Mouse (Mus musculus) heart, embryonic 12.5 days (tissue): ENCODE measurements around the gene Scn11a. TPM values are rescaled to one million over a fixed set of nuclear protein-coding genes. Genes with fewer than 3 reads are reported as not detected.

Experiments
- ATAC-seq: fragments of 200-750 bp; cut with Nextera tagmentation; 2 replicates; pipeline ENCODE4 v1.8.0; 2017; ENCODE audit warnings: moderate TSS enrichment, moderate library complexity; ENCODE audit not compliant: insufficient number of reproducible peaks, low FRiP score
- H3K27ac ChIP-seq: fragments of 300-500 bp; sonication (generic); 2 replicates; pipeline ENCODE4 v1.5.1; 2016; ENCODE audit warnings: mild to moderate bottlenecking, moderate library complexity; ENCODE audit not compliant: poor library complexity, severe bottlenecking
- H3K27me3 ChIP-seq: fragments of 300-500 bp; sonication (generic); replicated peaks from 2 replicates; pipeline ENCODE4 v1.6.1; 2016; ENCODE audit warnings: mild to moderate bottlenecking, moderate library complexity
- H3K36me3 ChIP-seq: fragments of 300-500 bp; sonication (generic); 2 replicates; pipeline ENCODE4 v1.6.1; 2016; ENCODE audit warnings: mild to moderate bottlenecking, moderate library complexity
- H3K4me1 ChIP-seq: fragments of 300-500 bp; sonication (generic); replicated peaks from 2 replicates; pipeline ENCODE4 v1.6.1; 2016; ENCODE audit warnings: mild to moderate bottlenecking
- H3K4me2 ChIP-seq: fragments of 300-500 bp; sonication (generic); 2 replicates; pipeline ENCODE4 v1.6.1; 2016; ENCODE audit warnings: mild to moderate bottlenecking, moderate library complexity
- H3K4me3 ChIP-seq: fragments of 300-500 bp; sonication (generic); 2 replicates; pipeline ENCODE4 v1.5.1; 2016; ENCODE audit warnings: mild to moderate bottlenecking
- H3K9ac ChIP-seq: fragments of 300-500 bp; sonication (generic); 2 replicates; pipeline ENCODE4 v1.6.1; 2016; ENCODE audit warnings: mild to moderate bottlenecking, moderate library complexity
- H3K9me3 ChIP-seq: fragments of 300-500 bp; sonication (generic); replicated peaks from 2 replicates; pipeline ENCODE4 v1.6.1; 2016; ENCODE audit warnings: mild to moderate bottlenecking, moderate library complexity
- WGBS: fragments of 180-500 bp; shearing (Covaris S2); methylation state at CpG from one replicate; pipeline ENCODE4 v1.1.7; 2016; 5-methylcytosine and 5-hydroxymethylcytosine counted together
- polyA plus RNA-seq: library from polyadenylated mRNA; unstranded; fragments of >200 nt; fragmentation: Nextera tagmentation; extraction: Ambion mirVana; gene quantifications from 2 replicates; pipeline ENCODE4 v1.2.1, GENCODE M21; 2016

The Scn11a gene
- polyA plus RNA-seq, 1 experiment from 2014 or later, result not detected

DNA sequence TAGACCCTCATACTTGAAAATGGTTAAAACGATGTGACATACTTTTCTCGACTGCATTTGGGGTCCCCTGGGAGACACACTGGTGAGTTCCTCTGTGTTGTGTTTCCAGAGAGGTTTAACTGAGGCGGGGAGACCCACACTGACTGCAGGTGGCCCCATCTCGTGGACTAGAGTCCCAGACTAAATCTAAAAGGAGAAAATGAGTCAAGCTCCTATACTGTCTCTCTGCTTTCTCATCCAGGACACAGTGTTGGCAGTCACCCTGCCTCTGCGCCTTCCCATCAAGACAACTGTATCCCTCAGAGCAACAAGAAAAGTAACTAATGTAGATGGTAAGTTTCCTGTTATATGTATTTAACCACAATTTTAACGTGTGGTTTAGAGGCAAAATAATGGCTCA is 15.9 kb upstream of the Scn11a start:
- WGBS, result 69% methylated on average over 6 of the region's 6 CpGs
- Histone ChIP-seq H3K9ac (no peak overlapping the region), H3K27ac (no peak overlapping the region), H3K36me3 (no peaks in the 10 kb centered on the region), H3K4me1 (no peaks in the 10 kb centered on the region), H3K9me3 (0 out of 2 replicates have a peak, but pooled peaks cover 3% of the 10 kb centered on the region), H3K4me3 (no peak overlapping the region), H3K27me3 (no peaks in the 10 kb centered on the region), H3K4me2 (no peak overlapping the region)
- ATAC-seq, result no peak

DNA sequence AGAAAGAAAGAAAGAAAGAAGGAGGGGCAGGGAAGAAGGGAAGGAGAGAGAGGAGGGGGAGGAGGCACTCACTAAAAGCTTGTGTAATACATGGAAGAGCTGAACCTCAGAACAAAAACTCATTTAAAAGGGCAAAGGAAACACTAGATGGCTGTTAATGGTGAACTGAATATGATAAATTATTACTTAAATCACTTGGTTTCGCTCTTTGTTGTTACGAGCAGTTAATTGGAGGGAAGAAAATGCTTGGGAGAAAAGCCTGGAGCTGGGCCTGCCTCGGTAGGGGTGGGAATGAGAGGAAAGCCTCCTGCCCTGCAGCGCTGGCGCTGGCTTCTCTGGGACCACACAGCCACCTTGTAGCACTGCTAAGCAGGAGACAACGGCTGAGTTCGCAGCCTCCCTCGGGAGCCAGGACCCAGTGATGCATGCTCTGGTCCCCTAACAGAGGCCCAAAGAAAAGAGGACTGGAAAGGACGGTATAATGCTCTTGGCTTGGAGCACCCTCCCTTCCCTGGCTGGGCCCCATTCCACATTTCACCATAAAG is 10.4 kb upstream of the Scn11a start:
- WGBS, result 57% methylated on average over 9 of the region's 9 CpGs
- Histone ChIP-seq H3K4me1 (no peaks in the 10 kb centered on the region), H3K4me3 (no peak overlapping the region), H3K9ac (no peak overlapping the region), H3K9me3 (0 out of 2 replicates have a peak, but pooled peaks cover 3% of the 10 kb centered on the region), H3K4me2 (no peak overlapping the region), H3K27me3 (no peaks in the 10 kb centered on the region), H3K36me3 (no peaks in the 10 kb centered on the region), H3K27ac (no peak overlapping the region)
- ATAC-seq, result no peak

DNA sequence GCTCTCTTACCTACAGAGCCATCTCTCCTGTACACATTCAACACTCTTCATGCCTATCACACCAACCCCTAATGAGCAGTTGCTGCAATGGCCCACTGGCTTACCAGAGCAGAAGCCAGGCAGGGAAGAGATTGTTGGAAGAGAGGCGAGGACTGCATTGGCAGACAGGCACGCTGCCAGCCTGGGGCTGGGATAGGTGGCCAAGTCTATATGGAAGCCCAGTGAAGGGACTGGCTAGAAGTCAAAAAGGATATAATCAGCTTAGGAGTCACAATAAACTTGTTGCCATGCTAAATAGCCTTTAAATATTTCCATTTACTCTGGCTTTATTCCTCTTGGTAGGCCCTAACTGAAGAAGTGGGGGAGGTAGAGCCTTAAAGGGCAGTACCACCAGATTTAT is 5.7 kb upstream of the Scn11a start:
- H3K4me2 ChIP-seq, result no peak overlapping the region
- H3K9me3 ChIP-seq, result no peaks in the 10 kb centered on the region
- H3K4me3 ChIP-seq, result no peak overlapping the region
- no peaks in the 10 kb centered on the region for H3K27me3 ChIP-seq
- no peaks in the 10 kb centered on the region for H3K36me3 ChIP-seq
- no peaks in the 10 kb centered on the region for H3K4me1 ChIP-seq
- WGBS, result 80% methylated on average over 2 of the region's 2 CpGs
- no peak for ATAC-seq
- no peak overlapping the region for H3K9ac ChIP-seq
- H3K27ac ChIP-seq, result no peak overlapping the region

DNA sequence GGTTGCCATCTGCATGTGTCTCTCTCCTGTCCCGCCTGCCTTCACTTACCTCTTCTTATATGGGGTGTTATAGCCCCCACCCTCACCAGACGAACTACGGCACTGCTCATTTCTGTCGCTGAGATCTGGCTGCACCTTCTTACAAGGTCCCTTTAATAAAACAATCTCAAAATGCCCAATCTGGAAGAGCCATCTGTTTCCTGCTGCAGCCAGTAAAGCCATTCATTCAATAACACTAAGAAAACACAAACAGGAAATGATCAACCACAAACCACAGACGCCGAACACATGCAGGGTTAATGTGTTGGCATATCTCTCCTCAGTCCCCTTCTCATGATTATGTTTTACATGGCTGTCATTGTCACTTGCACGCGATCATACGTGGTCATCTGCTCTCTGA is 1.5 kb downstream of the Scn11a start:
- Histone ChIP-seq H3K27me3 (no peaks in the 10 kb centered on the region), H3K9ac (no peak overlapping the region), H3K9me3 (no peaks in the 10 kb centered on the region), H3K4me2 (no peak overlapping the region), H3K36me3 (no peaks in the 10 kb centered on the region), H3K4me1 (no peaks in the 10 kb centered on the region), H3K27ac (no peak overlapping the region), H3K4me3 (no peak overlapping the region)
- 60% methylated on average over 9 of the region's 9 CpGs for WGBS
- no peak for ATAC-seq

DNA sequence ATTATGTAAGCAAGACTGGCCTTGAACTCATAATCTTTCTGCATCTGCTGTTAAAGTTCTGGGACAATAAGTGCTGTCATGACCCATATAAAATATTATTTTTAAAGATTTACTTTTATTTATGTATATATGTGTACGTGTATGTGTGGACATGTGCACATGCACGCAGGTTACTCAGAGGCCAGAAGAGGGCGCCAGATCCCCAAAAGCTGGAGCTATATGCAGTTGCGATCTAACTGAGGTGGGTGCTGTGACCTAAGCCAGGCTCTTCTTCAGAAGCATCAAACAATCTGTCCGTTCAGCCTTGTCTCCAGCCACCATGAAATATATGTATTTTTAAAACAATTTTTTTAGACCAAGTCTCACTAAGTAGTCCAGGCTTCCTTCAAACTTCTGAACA is 11.6 kb downstream of the Scn11a start:
- Histone ChIP-seq H3K4me2 (no peak overlapping the region), H3K36me3 (no peaks in the 10 kb centered on the region), H3K4me1 (no peaks in the 10 kb centered on the region), H3K9me3 (0 out of 2 replicates have a peak, but pooled peaks cover 4% of the 10 kb centered on the region), H3K4me3 (no peak overlapping the region), H3K27ac (no peak overlapping the region), H3K27me3 (no peaks in the 10 kb centered on the region), H3K9ac (no peak overlapping the region)
- 89% methylated on average over 5 of the region's 5 CpGs for whole genome bisulfite sequencing
- no peak for ATAC-seq

DNA sequence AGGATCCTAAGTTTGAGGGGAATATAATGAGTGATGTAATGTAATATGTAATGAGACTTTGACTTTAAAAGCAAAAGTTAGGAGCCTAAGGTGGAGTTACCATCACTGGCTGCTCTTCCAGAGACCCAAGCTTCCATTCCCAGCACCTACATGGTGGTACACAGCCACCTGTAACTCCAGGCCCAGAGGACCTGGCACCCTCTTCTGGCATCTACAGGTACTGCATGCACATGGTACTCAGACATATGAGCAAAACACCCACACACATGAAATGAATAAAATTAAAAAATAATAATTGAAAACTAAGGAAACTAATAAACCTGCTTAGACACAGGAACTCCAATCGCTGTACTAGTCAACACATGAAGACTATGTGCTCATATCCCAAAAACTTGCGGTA is 18.8 kb downstream of the Scn11a start:
- no peak for ATAC-seq
- Histone ChIP-seq H3K9me3 (no peaks in the 10 kb centered on the region), H3K27ac (no peak overlapping the region), H3K9ac (no peak overlapping the region), H3K4me2 (no peak overlapping the region), H3K27me3 (no peaks in the 10 kb centered on the region), H3K36me3 (no peaks in the 10 kb centered on the region), H3K4me1 (peaks cover 38% of the 10 kb centered on the region), H3K4me3 (no peak overlapping the region)
- 70% methylated on average over 2 of the region's 2 CpGs for WGBS

DNA sequence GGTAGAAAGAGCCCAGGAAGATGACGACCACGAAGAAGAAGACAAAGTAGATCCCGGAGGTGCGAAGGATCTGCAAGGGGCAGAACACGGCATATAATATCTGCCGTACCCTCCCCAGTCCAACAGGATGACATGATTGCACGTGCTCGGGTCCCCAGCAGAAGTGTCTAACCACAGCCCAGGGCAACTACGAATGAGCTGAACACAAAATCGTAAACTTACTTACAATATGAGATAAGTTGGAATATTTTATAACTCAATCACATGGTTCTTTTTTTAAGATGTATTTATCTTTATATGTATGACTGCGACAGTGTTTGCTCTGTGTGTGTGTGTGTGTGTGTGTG is 20.8 kb downstream of the Scn11a start:
- Histone ChIP-seq H3K9ac (no peak overlapping the region), H3K27me3 (no peaks in the 10 kb centered on the region), H3K9me3 (no peaks in the 10 kb centered on the region), H3K36me3 (no peaks in the 10 kb centered on the region), H3K27ac (no peak overlapping the region), H3K4me2 (no peak overlapping the region), H3K4me3 (no peak overlapping the region), H3K4me1 (peaks cover 42% of the 10 kb centered on the region)
- ATAC-seq, result no peak
- 63% methylated on average over 11 of the region's 11 CpGs for WGBS

DNA sequence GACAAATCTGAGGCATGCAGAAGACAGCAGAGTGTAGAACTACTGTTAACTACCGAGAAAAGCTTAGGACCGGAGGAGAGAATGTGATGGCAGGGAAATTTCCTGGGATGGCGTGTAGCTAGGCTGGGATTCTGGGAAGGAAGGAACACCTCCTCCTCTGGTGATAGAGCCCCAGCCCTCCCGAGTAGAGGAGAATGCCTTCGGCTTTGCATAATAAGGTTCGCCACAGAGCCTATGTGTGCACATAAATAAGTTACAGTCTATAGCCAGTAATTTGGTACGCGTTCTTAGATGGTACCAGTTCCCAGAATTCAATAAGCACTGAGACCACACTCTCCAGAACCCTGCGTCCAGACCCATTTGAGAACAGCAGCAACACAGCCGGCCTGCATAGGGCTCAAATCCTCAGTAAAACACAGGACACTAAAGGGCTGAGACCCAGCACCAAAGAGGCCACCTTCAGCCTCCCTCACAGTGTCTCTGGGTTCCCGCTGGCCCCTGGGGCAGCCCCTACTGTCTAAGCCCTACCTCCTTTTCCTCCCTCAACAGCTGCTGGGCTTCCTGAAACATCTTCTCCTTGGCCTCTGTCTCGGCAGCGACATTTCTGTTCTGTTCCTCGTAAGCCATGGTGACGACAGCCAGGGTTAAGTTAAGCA is 21.3 kb downstream of the Scn11a start:
- no peak overlapping the region for H3K27ac ChIP-seq
- no peak for ATAC-seq
- no peak overlapping the region for H3K4me2 ChIP-seq
- no peak overlapping the region for H3K4me3 ChIP-seq
- H3K9me3 ChIP-seq, result no peaks in the 10 kb centered on the region
- H3K9ac ChIP-seq, result no peak overlapping the region
- WGBS, result 54% methylated on average over 15 of the region's 15 CpGs
- H3K4me1 ChIP-seq, result peaks cover 42% of the 10 kb centered on the region
- H3K27me3 ChIP-seq, result no peaks in the 10 kb centered on the region
- H3K36me3 ChIP-seq, result no peaks in the 10 kb centered on the region

DNA sequence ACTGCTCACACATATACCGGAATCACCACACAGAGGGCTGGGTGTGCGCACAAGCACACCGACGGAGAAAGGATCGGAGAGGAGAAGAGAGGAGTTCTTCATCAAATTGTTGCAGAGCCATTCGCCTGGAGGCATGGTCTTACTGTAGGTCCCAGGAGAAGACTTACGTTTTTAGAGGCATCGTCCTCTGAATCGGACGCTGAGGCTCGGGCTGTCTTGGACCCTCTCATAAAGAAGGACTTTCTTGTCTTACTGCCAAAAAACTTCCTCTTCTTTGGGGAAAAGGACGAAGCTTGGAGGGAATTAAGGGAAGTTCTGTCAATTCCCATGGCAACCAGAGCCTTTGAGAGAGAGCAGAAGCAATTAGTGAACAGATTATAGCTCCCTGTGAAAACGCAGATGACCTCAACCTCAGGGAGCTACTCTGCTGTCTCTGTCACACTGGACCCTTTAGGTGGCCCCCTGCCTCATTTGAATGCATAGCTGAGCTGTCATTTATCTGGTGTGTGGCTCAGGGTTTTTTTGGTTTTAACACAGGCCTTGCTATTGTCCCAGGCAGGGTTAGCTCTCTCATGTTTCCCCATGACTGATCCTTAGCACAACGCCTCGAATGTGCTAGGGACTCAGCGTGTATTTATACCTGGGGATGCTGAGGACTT is 22.0 kb downstream of the Scn11a start:
- H3K36me3 ChIP-seq, result no peaks in the 10 kb centered on the region
- no peak overlapping the region for H3K4me2 ChIP-seq
- no peaks in the 10 kb centered on the region for H3K9me3 ChIP-seq
- ATAC-seq, result no peak
- no peak overlapping the region for H3K27ac ChIP-seq
- 63% methylated on average over 16 of the region's 16 CpGs for WGBS
- H3K4me1 ChIP-seq, result peaks cover 42% of the 10 kb centered on the region
- no peaks in the 10 kb centered on the region for H3K27me3 ChIP-seq
- no peak overlapping the region for H3K4me3 ChIP-seq
- H3K9ac ChIP-seq, result no peak overlapping the region

DNA sequence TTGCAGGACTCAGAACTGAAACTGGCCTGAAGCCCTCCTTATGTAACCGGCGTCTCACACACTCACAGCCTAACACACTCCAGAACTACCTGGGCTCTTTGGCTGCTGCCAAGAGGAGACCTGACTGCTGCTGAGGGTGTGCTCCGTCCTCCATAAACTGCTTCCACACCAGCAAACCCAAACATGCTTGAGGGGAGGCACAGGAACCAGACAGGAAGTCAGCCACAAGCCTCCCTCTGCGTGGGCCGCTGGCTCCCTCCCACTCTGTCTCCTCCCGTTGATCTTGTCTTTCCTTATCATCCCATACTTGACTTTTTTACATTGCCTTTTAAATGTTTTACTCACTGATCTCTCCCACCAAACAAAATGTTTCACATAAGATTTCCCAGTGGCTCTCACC is 23.8 kb downstream of the Scn11a start:
- H3K36me3 ChIP-seq, result no peaks in the 10 kb centered on the region
- ATAC-seq, result no peak
- H3K9me3 ChIP-seq, result peaks cover 9% of the 10 kb centered on the region; the same call in 1 of the 2 replicates
- H3K4me1 ChIP-seq, result peaks cover 42% of the 10 kb centered on the region
- no peaks in the 10 kb centered on the region for H3K27me3 ChIP-seq
- no peak overlapping the region for H3K4me3 ChIP-seq
- H3K9ac ChIP-seq, result no peak overlapping the region
- no peak overlapping the region for H3K4me2 ChIP-seq
- 43% methylated on average over 6 of the region's 6 CpGs for WGBS
- H3K27ac ChIP-seq, result no peak overlapping the region

DNA sequence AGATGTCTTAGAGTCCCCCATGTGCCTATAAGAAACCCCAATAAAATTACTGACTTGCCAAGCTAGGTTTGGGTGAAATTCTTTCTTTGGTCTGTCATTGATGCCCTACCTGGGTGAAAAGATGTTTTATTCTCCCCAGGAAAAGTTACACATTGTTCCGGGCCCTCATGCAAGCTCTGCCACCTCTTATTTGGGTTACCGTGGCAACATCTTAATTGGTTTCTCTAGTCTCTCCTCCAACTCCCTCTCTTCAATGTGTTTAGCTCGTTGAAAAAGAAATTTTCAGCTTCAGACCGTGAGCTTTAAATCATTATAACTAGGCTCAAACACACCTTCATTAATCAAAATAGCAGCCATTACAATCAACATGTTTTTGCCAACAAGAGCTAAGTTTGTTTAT is 28.5 kb downstream of the Scn11a start:
- peaks cover 25% of the 10 kb centered on the region for H3K4me1 ChIP-seq
- peaks cover 9% of the 10 kb centered on the region; the same call in 1 of the 2 replicates for H3K9me3 ChIP-seq
- 79% methylated on average over 4 of the region's 4 CpGs for WGBS
- no peak overlapping the region for H3K9ac ChIP-seq
- H3K4me2 ChIP-seq, result no peak overlapping the region
- H3K4me3 ChIP-seq, result no peak overlapping the region
- H3K36me3 ChIP-seq, result no peaks in the 10 kb centered on the region
- ATAC-seq, result no peak
- no peak overlapping the region for H3K27ac ChIP-seq
- no peaks in the 10 kb centered on the region for H3K27me3 ChIP-seq
